Mouse (Mus musculus): ENCODE measurements at regions not wholly inside any gene's neighbourhood (a gene's known extent, or its start where the extent isn't known, plus 50 kb on each side); places are given as distances from the start of the nearest gene placed in this dataset.
A peak's percentile ranks its signal among the peaks of the same experiment; 100 is the strongest.

DNA sequence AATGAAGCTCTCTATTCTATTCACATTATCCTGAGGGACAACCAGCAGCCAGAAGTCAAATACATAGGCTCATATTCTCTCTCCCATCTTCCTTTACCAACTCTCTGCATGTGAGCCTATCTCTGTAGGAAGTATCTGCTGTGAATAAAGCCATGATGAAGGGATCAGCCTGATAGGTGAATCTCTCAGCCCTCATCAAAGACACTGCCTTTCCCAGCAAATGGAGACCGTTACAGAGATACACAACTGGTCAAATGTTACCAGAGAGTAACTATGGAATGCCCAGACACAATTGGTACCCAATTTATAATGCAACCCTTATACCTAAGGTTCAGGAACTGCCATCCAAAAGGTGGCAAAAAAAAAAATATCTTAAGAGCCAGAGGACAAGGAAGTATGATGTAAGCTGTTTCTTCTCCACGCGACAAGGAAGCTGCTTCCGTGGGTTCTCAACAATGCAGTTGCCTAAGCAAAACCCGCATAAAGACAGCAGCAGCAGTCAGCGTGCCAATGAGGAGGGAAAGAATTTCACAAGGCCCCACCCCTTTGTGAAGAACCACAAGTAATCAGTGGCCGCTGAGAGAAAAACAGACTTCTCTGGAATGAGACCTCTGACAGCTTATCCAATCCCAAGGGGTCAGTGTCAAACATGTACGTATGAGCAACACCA is 248.9 kb downstream of the Dhx15 start:
- Histone ChIP-seq H3K4me2 (0 out of 2 replicates have a peak overlapping the region, but pooled peaks have one; percentile 20), H3K9ac (no peak overlapping the region), H3K27me3 (ENCODE audit: insufficient read depth, low read length) (no peaks in the 10 kb centered on the region), H3K36me3 (ENCODE audit: insufficient read depth) (no peaks in the 10 kb centered on the region), H3K27ac (ENCODE audit: low read depth) (no peak overlapping the region), H3K4me1 (ENCODE audit: insufficient read depth) (no peaks in the 10 kb centered on the region), H3K9me3 (ENCODE audit: low read depth, low read length) (no peaks in the 10 kb centered on the region), H3K4me3 (ENCODE audit: low read depth, low read length) (no peak overlapping the region)
- WGBS, result 24% methylated on average over 8 of the region's 8 CpGs
- TF ChIP-seq CTCF (IDR thresholded peaks at IDR 0.05; ENCODE audit: low read depth), result no peak
- DNase-seq, result peak; percentile 67
- peak; percentile 74; the same call in 1 of the 2 replicates for ATAC-seq (ENCODE audit: insufficient read depth)

DNA sequence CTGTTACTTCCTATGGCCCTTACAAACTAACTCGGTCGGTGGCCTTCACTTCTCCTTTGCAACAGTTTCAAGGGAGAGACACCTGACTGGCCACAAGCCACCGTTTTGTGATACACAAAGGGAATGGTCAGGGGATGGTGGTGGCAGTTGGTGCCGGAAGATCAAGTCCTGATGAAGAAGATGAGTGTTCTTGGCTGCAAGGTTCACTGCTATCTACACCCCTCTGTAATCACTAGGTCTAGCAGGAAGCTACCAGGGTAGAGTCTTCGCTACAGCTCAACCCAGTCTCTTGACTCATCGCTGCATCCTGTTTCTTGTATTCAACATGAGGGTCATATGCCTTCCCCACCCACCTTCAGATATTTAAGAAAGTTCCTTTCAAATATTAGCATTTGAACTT is 251.5 kb downstream of the Dhx15 start:
- WGBS, result 86% methylated on average over 6 of the region's 6 CpGs
- no peaks in the 10 kb centered on the region for H3K36me3 ChIP-seq (ENCODE audit: insufficient read depth)
- H3K27me3 ChIP-seq (ENCODE audit: insufficient read depth, low read length), result no peaks in the 10 kb centered on the region
- H3K4me2 ChIP-seq, result no peak overlapping the region
- H3K4me3 ChIP-seq (ENCODE audit: low read depth, low read length), result no peak overlapping the region
- TF ChIP-seq CTCF (IDR thresholded peaks at IDR 0.05; ENCODE audit: low read depth), result no peak
- H3K9me3 ChIP-seq (ENCODE audit: low read depth, low read length), result no peaks in the 10 kb centered on the region
- ATAC-seq (ENCODE audit: insufficient read depth), result no peak
- no peaks in the 10 kb centered on the region for H3K4me1 ChIP-seq (ENCODE audit: insufficient read depth)
- H3K9ac ChIP-seq, result no peak overlapping the region
- no peak for DNase-seq
- no peak overlapping the region for H3K27ac ChIP-seq (ENCODE audit: low read depth)

DNA sequence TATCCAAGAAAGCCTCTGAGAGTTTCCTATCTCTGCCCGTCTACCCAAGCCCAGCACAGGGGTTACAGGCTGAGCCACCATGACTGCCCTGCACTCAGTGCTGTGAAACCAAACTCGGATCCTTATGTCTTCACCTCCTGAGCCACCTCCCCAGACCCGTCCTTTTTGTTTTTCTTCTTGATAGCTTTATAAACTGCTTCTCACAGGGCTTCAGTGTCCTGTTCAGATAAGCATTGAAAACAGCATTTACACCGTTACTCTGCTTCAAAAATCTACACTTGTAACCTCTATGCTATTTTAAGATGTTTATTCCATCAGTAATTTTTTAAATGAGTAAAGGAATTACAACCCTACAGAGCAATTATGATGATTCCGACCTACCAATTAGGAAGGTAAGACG is 253.0 kb downstream of the Dhx15 start:
- Histone ChIP-seq H3K9ac (no peak overlapping the region), H3K36me3 (ENCODE audit: insufficient read depth) (no peaks in the 10 kb centered on the region), H3K4me3 (ENCODE audit: low read depth, low read length) (no peak overlapping the region), H3K4me1 (ENCODE audit: insufficient read depth) (no peaks in the 10 kb centered on the region), H3K27me3 (ENCODE audit: insufficient read depth, low read length) (no peaks in the 10 kb centered on the region), H3K9me3 (ENCODE audit: low read depth, low read length) (no peaks in the 10 kb centered on the region), H3K27ac (ENCODE audit: low read depth) (no peak overlapping the region), H3K4me2 (no peak overlapping the region)
- TF ChIP-seq CTCF (IDR thresholded peaks at IDR 0.05; ENCODE audit: low read depth), result no peak
- WGBS, result 68% methylated on average over 6 of the region's 6 CpGs
- DNase-seq (no peak), ATAC-seq (ENCODE audit: insufficient read depth) (no peak)

DNA sequence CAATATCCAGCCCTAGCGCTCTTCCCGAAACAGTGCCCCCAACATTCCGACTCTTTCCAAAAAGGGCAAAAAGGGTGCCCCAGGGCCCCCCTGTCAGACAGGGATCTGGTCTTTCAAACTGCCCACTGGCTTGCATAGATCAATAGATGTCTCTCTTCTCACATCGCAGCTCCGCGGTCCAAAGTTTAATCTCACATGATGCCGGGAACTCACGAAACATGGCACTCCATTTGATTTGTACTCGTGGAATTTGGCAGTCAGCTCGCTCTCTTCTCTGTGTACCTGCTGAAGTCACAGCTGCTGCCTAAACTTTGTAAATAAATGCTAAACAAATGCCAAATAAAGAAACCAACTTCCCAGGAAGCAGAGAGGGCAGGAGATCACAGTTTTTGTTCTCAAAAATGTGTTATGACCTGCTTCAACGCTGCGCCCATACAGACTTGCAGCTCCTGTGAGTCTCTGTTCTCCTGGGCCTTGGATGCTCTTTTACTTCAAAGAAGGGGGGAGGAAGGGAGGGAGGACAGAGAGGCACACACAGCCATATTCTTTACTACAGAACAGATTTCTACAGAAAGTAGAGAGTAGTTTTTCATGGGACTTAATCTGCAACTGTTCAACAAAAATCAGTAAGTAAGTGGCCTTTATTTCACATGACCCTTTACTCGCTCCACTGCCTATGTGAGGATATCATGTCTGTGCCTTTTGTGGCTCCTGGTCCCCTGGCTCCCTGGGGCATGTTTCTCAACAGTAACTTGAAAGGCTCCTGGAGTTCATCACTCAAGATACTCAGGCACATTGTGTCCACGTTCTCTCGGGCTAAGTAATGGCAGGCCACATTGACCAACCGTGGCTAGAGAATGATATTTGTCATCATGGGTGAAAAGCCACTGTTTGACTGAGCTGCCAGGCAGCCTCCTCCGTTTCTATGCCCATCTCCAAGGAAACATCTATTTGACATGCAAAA is 254.6 kb downstream of the Dhx15 start:
- Histone ChIP-seq H3K4me1 (ENCODE audit: insufficient read depth) (no peaks in the 10 kb centered on the region), H3K4me2 (no peak overlapping the region), H3K36me3 (ENCODE audit: insufficient read depth) (no peaks in the 10 kb centered on the region), H3K4me3 (ENCODE audit: low read depth, low read length) (no peak overlapping the region), H3K9me3 (ENCODE audit: low read depth, low read length) (no peaks in the 10 kb centered on the region), H3K27me3 (ENCODE audit: insufficient read depth, low read length) (no peaks in the 10 kb centered on the region), H3K27ac (ENCODE audit: low read depth) (no peak overlapping the region), H3K9ac (no peak overlapping the region)
- peak; percentile 8 for DNase-seq
- no peak for TF ChIP-seq CTCF (IDR thresholded peaks at IDR 0.05; ENCODE audit: low read depth)
- 66% methylated on average over 17 of the region's 17 CpGs for WGBS
- ATAC-seq (ENCODE audit: insufficient read depth), result no peak

DNA sequence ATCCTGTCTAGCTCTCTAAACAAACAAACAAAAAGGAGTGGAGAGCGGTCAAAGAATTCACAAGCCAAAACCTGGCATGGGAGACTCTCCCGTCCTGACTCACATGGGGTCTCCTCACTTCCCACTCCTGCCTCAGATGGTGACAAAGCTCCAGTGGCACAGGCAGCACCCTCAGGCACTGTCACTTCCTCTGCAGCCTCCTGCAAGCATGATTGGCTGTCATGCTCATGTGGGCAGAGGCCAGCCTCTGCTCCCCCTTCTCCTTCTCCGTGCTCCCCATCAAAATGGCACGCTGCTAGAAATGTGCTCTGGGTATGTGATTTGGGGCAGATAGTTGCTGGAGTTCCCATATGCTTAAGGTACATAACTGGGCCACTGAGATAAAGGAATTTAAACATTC is 255.4 kb downstream of the Dhx15 start:
- H3K9ac ChIP-seq, result no peak overlapping the region
- no peaks in the 10 kb centered on the region for H3K27me3 ChIP-seq (ENCODE audit: insufficient read depth, low read length)
- no peaks in the 10 kb centered on the region for H3K9me3 ChIP-seq (ENCODE audit: low read depth, low read length)
- no peak for TF ChIP-seq CTCF (IDR thresholded peaks at IDR 0.05; ENCODE audit: low read depth)
- ATAC-seq (ENCODE audit: insufficient read depth), result no peak
- no peak overlapping the region for H3K4me3 ChIP-seq (ENCODE audit: low read depth, low read length)
- H3K36me3 ChIP-seq (ENCODE audit: insufficient read depth), result no peaks in the 10 kb centered on the region
- H3K4me1 ChIP-seq (ENCODE audit: insufficient read depth), result no peaks in the 10 kb centered on the region
- no peak for DNase-seq
- whole genome bisulfite sequencing, result 78% methylated on average over 4 of the region's 4 CpGs
- H3K27ac ChIP-seq (ENCODE audit: low read depth), result no peak overlapping the region
- no peak overlapping the region for H3K4me2 ChIP-seq

DNA sequence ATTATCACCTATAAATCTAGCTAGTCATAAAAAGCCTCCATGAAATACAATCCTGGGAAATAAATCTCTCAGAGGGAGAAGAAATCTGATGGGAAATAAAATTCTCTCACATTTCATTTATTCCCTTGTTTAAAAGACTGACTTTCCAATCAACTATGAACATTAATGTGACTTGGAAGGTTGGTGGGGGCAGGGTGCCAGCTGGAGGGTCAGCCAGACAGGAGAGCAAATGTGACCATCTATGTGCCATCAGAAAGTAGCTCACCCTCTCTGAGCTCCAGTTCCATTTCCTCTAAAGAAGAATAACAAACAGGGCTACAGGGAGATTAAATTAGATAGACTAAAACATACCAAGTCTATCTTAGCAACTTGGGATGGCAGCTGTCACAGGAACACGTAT is 257.0 kb downstream of the Dhx15 start:
- WGBS, result 74% methylated on average over 1 of the region's 1 CpGs
- DNase-seq, result no peak

DNA sequence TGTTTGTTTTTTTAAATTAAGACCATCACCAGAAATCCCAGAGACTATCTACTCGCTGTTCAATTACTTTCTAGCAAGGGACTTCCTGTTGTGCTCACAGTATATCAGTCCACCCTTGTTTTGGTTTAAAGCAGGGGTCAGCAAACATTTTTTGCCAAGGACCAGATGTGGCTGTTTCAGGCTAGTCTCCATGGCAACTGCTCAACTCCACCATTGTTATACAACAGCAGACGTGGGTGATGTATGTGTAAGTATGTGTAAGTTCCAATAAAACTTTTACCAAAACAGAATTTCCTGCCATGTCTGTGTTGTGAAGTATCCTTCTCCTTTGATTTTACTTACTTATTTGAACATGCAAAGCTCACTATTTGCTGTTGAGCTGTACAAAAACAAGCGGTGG is 259.9 kb downstream of the Dhx15 start:
- DNase-seq, result no peak
- TF ChIP-seq CTCF (IDR thresholded peaks at IDR 0.05; ENCODE audit: low read depth), result no peak
- ATAC-seq (ENCODE audit: insufficient read depth), result no peak

More for the DNA sequence above, 257.0 kb downstream of the Dhx15 start:
- no peaks in the 10 kb centered on the region for H3K27me3 ChIP-seq (ENCODE audit: insufficient read depth, low read length)
- H3K27ac ChIP-seq (ENCODE audit: low read depth), result no peak overlapping the region
- no peak overlapping the region for H3K4me2 ChIP-seq
- no peak overlapping the region for H3K9ac ChIP-seq
- no peak overlapping the region for H3K4me3 ChIP-seq (ENCODE audit: low read depth, low read length)
- no peaks in the 10 kb centered on the region for H3K36me3 ChIP-seq (ENCODE audit: insufficient read depth)
- ATAC-seq (ENCODE audit: insufficient read depth), result no peak
- H3K4me1 ChIP-seq (ENCODE audit: insufficient read depth), result no peaks in the 10 kb centered on the region
- no peak for TF ChIP-seq CTCF (IDR thresholded peaks at IDR 0.05; ENCODE audit: low read depth)
- H3K9me3 ChIP-seq (ENCODE audit: low read depth, low read length), result no peaks in the 10 kb centered on the region

More for the DNA sequence above, 259.9 kb downstream of the Dhx15 start:
- Histone ChIP-seq H3K27ac (ENCODE audit: low read depth) (no peak overlapping the region), H3K27me3 (ENCODE audit: insufficient read depth, low read length) (no peaks in the 10 kb centered on the region), H3K9me3 (ENCODE audit: low read depth, low read length) (no peaks in the 10 kb centered on the region), H3K36me3 (ENCODE audit: insufficient read depth) (no peaks in the 10 kb centered on the region), H3K4me2 (no peak overlapping the region), H3K9ac (no peak overlapping the region), H3K4me1 (ENCODE audit: insufficient read depth) (no peaks in the 10 kb centered on the region), H3K4me3 (ENCODE audit: low read depth, low read length) (no peak overlapping the region)
- 78% methylated on average over 3 of the region's 3 CpGs for WGBS
